Mouse (Mus musculus): ENCODE results near the gene 9630041A04Rik.

The 9630041A04Rik gene

DNA sequence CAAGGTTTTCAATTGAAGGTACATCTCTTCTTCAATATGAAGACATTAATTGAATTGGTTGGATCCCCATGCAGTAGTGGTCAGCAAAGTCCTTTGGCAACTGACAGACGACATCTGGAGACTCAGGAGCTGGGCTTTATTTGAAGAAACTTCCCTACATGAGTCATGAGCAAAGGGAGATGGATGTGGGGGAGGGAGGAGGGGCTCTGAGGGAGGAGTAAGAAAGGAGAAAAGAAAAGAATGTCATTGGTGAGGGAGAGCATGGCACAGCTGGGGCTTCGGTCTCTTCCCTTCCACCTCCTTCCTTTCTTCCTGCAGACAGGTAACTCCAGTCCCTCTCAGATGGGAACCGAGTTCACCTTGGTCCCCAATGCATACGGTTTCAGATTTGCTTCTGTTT lies 61.2 kb downstream of the 9630041A04Rik start:
- DNase-seq = no peak

DNA sequence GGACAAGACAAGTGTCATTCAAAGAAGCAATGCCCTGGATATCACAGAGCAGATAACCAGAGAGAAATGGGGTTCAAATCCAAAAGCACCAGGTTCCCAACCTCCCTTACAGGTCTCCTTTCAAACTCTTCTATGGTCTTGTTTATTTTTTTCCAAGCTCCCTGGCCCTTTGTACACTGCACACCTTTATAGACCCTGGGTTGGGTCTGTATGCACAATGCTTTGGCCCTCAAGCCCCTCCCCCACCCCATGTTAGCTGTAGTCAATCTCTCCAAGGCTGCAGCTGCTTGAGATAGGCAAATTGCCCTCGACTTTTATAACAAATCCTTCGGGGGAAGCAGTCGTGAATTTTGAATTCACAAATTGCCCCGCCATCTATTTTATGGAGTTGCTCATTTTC lies 63.2 kb downstream of the 9630041A04Rik start:
- no peak for DNase-seq

DNA sequence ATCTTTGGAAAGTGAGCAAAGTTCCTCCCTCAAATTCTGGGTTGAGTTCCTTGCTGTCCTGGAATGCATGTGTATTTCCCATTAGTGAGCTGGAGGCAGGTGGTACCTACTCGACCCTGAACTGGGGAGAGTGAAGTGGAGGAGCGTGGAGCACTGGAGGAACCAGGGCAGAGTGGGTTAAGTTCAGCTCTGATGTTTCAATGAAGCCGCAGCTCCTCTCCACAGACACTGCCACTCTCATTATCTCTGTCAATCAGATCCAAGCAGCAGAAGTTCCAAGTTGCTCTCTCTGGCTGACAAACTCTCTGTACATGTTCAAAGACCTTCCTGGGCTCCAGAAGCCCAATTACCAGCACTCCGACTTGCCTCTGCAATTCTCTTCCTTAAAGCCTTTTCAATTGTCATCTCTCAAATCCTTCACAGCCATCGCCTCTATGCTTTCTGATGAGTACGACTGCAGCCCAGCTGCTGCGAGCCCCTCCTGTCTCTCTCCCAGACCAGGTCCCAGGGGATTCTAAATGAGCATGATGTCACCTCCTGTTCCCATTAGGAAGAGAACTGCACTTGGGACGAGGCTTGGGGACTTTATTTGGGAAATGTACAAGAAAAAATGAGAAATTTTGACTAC lies 72.4 kb downstream of the 9630041A04Rik start:
- DNase-seq = no peak

DNA sequence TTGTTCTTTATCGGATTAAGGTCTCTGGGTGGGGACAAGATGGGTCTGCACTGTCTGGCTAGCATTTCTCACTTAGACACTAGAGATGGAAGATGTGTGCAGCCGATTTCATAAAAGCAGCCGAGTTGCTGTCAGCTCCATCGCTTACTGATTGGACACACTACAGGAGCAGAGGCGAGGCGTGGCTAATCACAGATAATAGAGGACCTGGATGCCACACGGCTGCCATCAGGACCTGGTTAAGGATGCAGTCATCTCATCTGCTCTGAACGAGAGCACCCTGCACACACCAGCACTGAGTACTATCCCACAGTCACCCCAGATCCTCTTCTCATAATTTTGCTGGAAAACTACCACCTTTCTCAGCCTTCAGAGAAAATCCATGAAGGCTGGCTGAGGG lies 73.2 kb downstream of the 9630041A04Rik start:
- DNase-seq = no peak

DNA sequence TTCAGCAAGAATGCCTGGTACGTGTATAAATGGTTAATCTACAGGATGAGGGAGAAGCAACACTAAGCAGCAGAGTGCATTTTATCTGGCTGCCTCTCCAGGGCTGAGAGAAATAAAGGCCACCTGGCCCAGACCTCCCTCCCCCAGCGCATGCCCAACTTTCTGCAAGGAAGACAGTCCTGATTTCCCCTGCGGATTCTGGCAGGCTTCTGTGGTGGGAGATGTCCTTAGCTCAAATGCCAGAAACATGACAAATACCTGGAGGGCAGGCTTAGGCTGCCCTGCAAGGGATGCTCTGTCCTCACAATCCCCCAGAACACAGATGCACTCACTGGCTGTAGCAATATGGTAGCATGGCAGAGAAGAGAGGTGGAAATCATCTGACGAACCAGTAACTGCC lies 76.4 kb downstream of the 9630041A04Rik start:
- DNase-seq = no peak

DNA sequence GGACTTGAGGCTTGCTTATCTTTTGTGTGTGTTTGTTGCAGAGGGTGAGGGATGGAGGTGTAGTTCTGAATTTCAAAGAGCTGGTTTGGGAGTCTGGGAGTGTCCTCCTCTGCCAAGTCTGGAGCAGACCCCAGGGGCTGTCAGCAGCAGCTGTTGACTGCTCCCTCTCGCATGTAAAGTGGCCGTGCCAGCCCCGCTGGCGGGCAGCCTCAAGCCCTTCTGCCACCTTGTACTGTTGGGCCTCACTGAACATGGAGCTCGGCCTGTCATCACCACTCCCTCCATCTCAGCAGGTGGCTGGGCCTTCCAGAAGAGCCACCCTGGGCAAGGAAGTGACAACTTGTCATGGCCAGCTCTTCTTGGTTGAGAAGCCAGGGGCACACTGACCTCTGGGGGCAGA lies 77.4 kb downstream of the 9630041A04Rik start:
- no peak for DNase-seq

DNA sequence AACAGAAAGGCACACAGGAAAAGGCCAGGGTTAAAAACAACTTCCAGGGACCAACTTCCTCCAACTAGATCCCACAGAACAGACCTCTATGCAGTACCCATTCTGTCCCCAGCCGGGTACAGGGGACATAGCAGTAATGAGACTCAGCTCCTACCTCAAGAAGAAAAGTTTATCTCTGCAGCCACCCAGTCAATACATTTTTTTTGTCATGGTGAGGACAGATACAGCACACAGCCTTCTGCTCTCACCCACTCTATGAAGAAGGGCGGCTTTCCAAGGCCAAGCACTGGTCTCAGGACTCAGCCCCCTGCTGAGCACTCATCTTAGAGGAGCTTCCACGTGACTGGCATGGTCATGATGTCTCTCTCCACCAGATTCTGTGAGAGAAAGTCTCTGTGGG lies 78.5 kb downstream of the 9630041A04Rik start:
- DNase-seq = no peak

DNA sequence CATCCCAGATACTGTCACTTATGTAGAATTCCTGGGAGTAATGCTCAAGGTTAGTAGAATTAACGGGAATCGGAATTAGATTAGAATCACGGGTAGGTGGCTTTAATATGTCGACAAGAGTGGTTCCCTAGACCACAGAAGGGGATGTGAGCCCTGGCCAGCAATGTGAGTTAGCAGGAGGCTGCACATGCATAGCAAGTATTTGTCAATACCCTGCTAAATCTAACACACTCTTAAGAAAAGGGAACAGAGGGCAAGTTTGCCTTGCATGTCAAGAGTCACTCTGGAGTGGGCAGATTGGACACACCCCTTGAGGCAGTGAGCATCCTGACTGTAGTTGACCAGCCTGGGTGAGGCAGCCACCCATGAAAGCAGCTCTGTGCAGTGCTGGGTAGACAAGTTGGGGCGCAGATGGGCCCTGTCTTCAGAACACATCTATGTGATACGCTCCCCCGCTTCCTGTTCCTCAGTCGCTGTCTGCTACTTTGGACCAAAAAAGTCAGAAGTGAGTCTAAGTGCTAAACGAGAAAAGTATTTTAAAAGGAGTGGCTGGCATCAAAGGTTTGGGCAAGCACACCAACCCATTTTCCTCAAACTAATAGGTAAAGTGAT lies 80.5 kb downstream of the 9630041A04Rik start:
- no peak for DNase-seq

DNA sequence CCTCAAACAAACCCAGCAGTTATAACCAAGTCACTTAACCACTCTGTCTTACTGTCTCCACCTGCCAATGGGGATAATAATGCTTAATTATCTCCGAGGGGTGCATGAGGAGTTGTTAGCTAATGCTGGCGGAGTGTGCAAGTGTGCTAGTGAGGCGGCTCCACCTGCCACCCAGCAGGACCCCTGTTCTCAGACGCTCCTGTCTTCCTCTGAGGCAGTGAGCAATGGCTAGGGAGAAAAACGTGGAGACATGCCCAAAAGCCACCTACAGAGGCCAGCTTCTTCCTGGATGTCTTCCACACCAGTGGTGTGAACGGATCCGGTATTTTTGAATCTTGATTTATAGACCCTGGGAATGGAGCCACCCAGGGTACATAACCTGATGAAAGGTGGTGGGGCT lies 83.7 kb downstream of the 9630041A04Rik start:
- no peak for DNase-seq

DNA sequence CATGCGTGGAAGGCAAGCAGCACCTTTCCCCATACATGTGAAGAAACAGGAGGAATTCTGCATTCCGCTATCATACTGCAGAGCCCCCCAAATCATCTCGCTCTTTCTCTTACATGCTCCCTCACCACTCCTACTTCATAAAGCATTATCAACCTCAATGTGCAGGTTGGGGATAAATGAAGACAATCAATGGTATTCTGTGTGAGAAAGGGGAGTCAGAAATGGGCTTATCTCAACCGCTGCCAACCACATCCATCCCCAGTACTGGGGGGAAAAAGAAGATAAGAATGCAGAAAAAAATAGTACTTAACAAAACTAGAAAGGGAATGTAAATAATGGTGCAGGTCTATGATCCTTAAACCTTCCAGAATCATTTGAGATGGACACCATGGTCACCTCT lies 84.2 kb downstream of the 9630041A04Rik start:
- DNase-seq = no peak

DNA sequence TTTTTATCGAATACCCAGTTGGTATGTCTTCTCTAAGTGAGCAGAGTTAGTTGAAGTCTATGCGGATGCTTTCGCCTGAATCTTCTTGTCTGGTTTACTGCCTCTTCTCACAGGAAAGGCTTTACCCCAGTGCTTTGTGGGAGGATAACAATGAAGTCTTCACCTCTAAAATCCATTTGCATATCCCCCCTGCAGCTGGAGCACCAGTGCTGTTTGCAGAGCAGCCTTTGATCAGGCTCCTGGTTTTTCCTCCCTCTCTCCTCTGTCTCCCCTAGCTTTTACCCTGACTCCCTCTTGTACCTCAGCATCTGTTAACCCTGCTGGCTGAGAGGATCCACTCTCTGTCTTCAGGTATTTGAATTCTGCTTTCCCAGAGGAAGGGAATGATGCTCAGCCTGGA lies 88.5 kb downstream of the 9630041A04Rik start:
- DNase-seq = no peak

DNA sequence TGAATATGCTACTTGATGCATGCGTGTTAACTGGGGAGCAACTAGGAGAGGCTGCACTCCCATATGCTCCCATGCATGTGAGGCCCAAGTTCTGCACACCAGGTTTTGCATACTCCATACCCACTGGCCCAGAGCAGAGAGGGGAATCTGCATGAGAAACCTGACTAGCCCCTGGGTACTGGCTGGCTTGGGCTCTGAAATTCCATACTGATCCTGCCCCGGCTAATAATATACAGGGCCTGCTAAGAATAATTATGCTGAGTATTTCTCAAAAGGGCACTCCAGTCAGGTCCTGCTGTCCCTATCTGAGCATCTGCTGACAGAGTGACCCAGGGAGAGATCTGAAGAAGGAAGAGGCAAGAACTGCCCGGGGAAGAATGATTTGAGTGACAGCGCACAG lies 92.9 kb downstream of the 9630041A04Rik start:
- DNase-seq = no peak

DNA sequence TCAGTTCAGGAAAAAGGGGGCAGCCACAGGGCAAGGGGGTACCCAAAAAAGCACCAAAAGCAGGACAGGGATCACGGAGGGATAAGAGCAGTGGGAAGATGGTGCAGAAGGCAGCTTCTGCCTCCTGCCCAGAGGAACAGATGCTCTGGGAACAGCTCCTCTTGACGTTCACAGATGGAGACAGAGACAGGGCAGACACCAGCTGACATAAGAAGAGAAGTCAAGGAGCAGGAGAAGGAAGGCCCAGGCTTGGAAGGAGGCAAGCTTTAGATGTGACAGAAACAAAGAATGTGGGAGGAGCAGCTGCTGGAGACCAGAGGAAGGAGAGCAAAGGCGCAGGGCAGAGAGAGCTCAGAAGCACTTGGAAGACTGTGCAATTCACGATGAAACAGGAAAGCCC lies 94.6 kb downstream of the 9630041A04Rik start:
- DNase-seq = no peak

DNA sequence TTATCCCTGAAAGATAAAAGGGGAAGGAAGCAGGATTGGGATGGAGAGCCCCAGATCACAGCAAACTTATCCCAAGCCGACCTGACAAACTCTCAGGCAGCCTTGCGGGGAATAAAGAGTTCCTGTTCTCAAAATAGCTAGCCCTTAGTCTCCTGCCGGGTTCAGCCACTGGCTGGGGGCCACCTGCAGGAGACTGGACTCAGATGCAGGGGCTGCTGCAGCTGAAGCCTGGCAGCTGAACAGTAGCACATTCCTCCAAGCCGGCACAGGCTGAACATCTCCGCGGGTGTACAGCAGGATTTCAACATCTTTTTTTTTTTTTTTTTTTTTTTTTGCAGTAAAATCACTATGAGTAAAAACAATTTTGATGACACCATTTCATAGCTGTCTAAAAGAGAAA lies 110.2 kb downstream of the 9630041A04Rik start:
- no peak for DNase-seq

DNA sequence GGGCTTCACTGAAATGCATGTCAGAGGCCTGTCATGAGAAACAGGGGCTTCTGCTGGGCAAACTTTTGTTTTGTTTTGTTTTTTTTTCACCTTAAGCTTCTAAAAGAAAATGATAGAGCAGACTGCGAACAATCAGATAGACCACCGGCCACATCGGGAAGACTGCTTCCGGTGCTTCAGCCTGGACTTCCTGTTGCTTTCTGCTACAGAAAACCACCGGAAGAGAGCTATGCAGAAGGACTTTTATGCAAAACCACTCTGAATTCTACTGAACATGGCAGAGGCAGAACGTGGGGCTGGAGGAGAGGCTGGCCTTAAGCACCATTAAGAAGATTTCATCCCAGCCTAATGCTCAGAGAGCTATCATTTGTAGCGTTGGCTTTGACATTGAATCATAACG lies 110.7 kb downstream of the 9630041A04Rik start:
- no peak for DNase-seq

DNA sequence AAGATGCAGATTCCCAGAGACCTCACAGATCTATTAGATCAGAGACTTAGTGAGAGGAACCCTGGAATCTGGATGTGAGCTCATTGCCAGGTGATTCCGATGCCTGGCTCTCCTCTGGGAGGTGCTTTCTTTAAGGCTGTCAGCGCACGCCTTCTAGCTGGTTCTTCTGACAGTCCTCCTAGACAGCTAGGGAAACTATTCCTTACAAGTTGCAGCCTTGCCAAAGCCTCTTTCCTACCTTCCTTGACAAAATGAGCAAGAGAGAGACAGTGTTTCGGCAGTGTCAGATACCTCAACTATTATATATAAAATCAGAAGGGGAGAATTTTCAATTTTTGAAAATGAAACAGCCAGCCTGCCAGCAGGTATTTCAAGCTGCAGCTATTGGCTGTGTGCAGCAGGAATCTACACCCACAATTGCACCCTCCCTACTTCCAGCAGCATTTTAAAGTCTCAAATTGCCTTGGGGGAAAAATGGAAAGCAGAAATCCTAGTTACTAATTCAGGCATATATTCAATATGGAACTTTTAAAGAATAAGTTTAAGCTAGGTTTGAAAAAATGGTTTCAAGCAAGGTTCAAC lies 115.3 kb downstream of the 9630041A04Rik start:
- DNase-seq = no peak

DNA sequence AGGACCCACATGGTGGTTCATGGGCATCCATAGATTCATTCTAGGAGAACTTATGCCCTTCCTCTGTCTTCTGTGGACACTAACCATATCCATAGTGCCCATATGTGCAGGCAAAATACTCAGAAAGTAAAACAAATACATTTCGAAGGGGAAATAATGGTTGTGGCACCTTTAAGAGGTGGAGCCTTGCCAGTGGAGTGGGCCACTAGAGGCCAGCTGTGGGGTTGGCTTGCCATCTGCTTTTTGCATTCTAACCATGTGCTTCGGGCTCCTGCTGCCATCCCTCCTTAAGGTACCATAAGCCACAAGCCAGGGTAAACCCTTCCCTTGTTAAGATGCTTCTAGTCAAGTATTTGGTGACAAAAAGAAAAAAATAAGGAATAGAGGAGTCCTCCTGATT lies 119.5 kb downstream of the 9630041A04Rik start:
- DNase-seq = no peak

DNA sequence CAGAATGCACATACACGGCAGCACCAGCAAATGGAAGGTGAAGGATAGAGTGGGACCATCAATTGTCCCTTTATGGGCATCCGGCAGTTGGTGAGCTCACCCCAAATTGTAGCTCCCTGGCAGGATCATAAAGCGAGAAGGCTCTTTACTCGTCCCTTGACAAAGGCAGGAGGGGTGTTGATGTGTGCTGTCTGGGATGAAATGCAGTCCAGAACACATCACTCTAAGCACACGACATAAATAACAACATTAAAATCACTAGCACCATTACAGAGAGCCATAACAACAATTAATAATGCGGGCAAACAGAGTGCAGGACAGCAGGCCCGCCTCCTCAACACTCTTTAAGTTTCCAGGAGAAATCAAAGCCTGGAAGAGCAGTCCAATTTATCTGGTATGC lies 120.7 kb downstream of the 9630041A04Rik start:
- DNase-seq = no peak

DNA sequence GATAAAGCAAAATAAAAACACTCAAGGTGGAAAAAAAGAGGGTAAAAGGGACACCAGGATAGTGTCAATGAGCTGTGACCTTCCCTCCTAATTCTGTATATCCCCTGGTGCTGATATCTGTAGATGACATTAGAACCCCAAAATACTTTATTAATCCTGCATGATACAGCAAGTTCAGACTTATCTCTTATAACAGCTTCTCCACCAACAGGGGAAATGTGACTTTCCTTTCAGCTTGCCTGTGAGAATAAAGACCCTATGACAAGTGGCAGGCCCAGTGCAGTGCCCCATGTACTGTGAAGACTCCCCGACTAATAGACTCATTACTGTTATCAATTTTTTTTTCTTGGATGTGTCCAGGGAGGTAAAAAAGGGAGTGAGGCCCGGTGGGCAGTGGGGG lies 125.3 kb downstream of the 9630041A04Rik start:
- DNase-seq = no peak

DNA sequence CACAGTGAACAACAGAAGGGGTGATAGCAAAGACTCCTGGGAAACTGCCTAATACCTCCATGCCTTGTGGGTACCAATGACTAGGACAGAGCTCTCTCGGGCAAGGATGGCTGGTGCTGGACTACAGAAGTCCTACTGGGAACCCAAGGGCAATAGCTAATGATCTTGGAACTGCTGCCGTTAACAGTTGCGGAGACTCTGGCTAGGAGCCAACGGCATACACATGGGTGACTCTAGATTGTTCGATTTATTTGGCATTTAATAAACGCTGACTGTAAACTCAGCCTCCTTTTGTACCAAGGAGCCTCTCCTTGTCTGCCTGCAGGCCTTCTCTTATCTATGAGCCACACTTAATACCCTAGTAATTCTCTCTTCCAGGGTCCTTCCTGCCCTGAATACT lies 128.4 kb downstream of the 9630041A04Rik start:
- no peak for DNase-seq

DNA sequence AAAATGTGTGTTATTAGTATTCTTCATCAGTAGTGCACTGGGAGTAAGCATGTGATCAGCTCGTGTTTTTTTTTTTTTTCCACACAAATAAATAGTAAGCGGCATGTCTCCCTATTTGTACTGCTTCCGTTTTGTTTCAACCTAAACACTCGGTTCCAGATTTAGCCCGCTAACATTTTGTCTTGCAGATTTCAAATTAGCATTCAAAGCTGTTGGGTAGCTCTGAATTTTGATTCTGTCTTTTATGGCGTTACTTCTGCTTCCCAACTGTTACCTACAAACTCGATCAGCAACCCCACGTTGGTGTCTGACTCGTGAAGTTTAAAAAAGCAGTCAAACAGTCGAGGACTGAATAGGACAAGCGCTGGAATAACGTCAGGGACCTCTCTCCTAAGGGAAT lies 129.2 kb downstream of the 9630041A04Rik start:
- DNase-seq = no peak

Data from liver (tissue).